Mouse (Mus musculus) heart, adult 2 months (tissue): Measurements from ENCODE around the gene Zfp12. TPM values are rescaled to one million over a fixed set of nuclear protein-coding genes. Genes with fewer than 3 reads are reported as not detected.

Experiments used
- DNase-seq, 2 experiments: peaks; one replicate each; pipeline ENCODE4 v3.0.0; 2021
- H3K27ac ChIP-seq: fragments of 200-600 bp; 2 replicates; pipeline ENCODE4 v1.8.1; 2022
- H3K27me3 ChIP-seq: fragments of 200-500 bp; 2 replicates; pipeline ENCODE4 v1.6.1; 2012; ENCODE audit warnings: mild to moderate bottlenecking, low read length, inconsistent platforms, mixed read lengths; ENCODE audit not compliant: control insufficient read depth, insufficient read depth
- H3K36me3 ChIP-seq: fragments of 200-500 bp; 2 replicates; pipeline ENCODE4 v1.6.1; 2012; ENCODE audit warnings: low read length, inconsistent platforms; ENCODE audit not compliant: control insufficient read depth, insufficient read depth
- H3K4me1 ChIP-seq: fragments of 200-500 bp; 2 replicates; pipeline ENCODE4 v1.6.1; 2011; ENCODE audit warnings: low read length; ENCODE audit not compliant: control insufficient read depth, insufficient read depth
- H3K4me3 ChIP-seq: fragments of 200-600 bp; 2 replicates; pipeline ENCODE4 v1.8.1; 2022
- H3K79me2 ChIP-seq: fragments of 200-500 bp; replicated peaks from 2 replicates; pipeline ENCODE4 v1.6.1; 2012; ENCODE audit warnings: mild to moderate bottlenecking, inconsistent platforms, low read length, moderate library complexity, mixed read lengths; ENCODE audit not compliant: control insufficient read depth, insufficient read depth
- H3K9ac ChIP-seq: fragments of 200-500 bp; 2 replicates; pipeline ENCODE4 v1.6.1; 2012; ENCODE audit warnings: low read depth, mild to moderate bottlenecking, control low read depth, inconsistent platforms, low read length, mixed read lengths
- CTCF ChIP-seq: fragments of 200-600 bp; IDR thresholded peaks from 2 replicates; pipeline ENCODE4 v1.8.1; 2022; ENCODE audit warnings: antibody characterized with exemption, mild to moderate bottlenecking, moderate library complexity
- EP300 ChIP-seq: fragments of 200-500 bp; IDR thresholded peaks from 2 replicates; pipeline ENCODE4 v1.6.1; 2011; ENCODE audit warnings: low read depth, low read length, control low read depth; ENCODE audit not compliant: insufficient read depth
- POLR2A ChIP-seq: fragments of 200-500 bp; IDR thresholded peaks from 2 replicates; pipeline ENCODE4 v1.6.1; 2011; ENCODE audit warnings: mild to moderate bottlenecking, low read depth, low read length, control low read depth; ENCODE audit not compliant: insufficient read depth
- WGBS: fragments of 180-500 bp; shearing (Covaris S2); methylation state at CpG from one replicate; pipeline ENCODE4 v1.1.7; 2018; 5-methylcytosine and 5-hydroxymethylcytosine counted together
- intact Hi-C: fragments of 180-260 bp; cut with DNase I; formaldehyde crosslinking; loops from one replicate; pipeline ENCODE4 v1.15.1; 2025
- polyA plus RNA-seq: library from polyadenylated mRNA; depleted of rRNA; stranded (reverse); fragments of >200 nt; gene quantifications from 2 replicates; pipeline ENCODE4 v1.2.3, GENCODE M21; 2012
- total RNA-seq, 2 experiments: library from RNA; stranded (reverse); gene quantifications; 2 replicates each; pipeline ENCODE4 v1.2.3; 2021

The Zfp12 gene
- total and polyA plus RNA-seq, 3 experiments: 6.7 to 8.2 (median 7.9) TPM

- Histone ChIP-seq H3K4me3 (no peak overlapping the region), H3K27me3 (no peaks in the 10 kb centered on the region), H3K9ac (no peak overlapping the region), H3K4me1 (no peaks in the 10 kb centered on the region), H3K36me3 (no peaks in the 10 kb centered on the region), H3K27ac (no peak overlapping the region), H3K79me2 (no peaks in the 10 kb centered on the region)
- TF ChIP-seq POLR2A (no peak), EP300 (no peak), CTCF (no peak)
- no peak for DNase-seq
- intact Hi-C loops: no loop called here
- WGBS: 50% methylated on average over 10 of the region's 10 CpGs
These were observed 44.3 kb downstream of the Zfp12 start for GRCm38 (mm10) chr5:143279247-143279646.

- no peak for DNase-seq
- H3K79me2 ChIP-seq: no peaks in the 10 kb centered on the region
- WGBS: 48% methylated on average over 6 of the region's 6 CpGs
- no peak for TF ChIP-seq EP300
- peak; percentile 14; the same call in 1 of the 2 replicates for TF ChIP-seq CTCF
- no peak overlapping the region for H3K4me3 ChIP-seq
- H3K9ac ChIP-seq: no peak overlapping the region
- no peaks in the 10 kb centered on the region for H3K36me3 ChIP-seq
- H3K27me3 ChIP-seq: peaks cover 6% of the 10 kb centered on the region
- no peak overlapping the region for H3K27ac ChIP-seq
- intact Hi-C loops: no loop called here
- H3K4me1 ChIP-seq: no peaks in the 10 kb centered on the region
These were observed 49.8 kb downstream of the Zfp12 start for GRCm38 (mm10) chr5:143284762-143285161.

GRCm38 (mm10) chr5:143287774-143288328 lies 52.9 kb downstream of the Zfp12 start:
- no peaks in the 10 kb centered on the region for H3K4me1 ChIP-seq
- 7% methylated on average over 48 of the region's 48 CpGs for WGBS
- TF ChIP-seq EP300: no peak
- no peak for TF ChIP-seq CTCF
- no peak for TF ChIP-seq POLR2A
- DNase-seq: no peak
- H3K36me3 ChIP-seq: no peaks in the 10 kb centered on the region
- H3K27me3 ChIP-seq: peaks cover 6% of the 10 kb centered on the region
- intact Hi-C loops: no loop called here
- H3K4me3 ChIP-seq: peak overlapping the region; percentile 23
- no peak overlapping the region for H3K9ac ChIP-seq
- no peaks in the 10 kb centered on the region for H3K79me2 ChIP-seq
- no peak overlapping the region for H3K27ac ChIP-seq

- no peak overlapping the region for H3K27ac ChIP-seq
- peaks cover 7% of the 10 kb centered on the region for H3K27me3 ChIP-seq
- no peak overlapping the region for H3K9ac ChIP-seq
- no peaks in the 10 kb centered on the region for H3K36me3 ChIP-seq
- WGBS: 27% methylated on average over 9 of the region's 9 CpGs
- H3K79me2 ChIP-seq: no peaks in the 10 kb centered on the region
- no peaks in the 10 kb centered on the region for H3K4me1 ChIP-seq
- no peak overlapping the region; the same call in 1 of the 2 replicates for H3K4me3 ChIP-seq
- no peak for TF ChIP-seq POLR2A
- no peak for TF ChIP-seq EP300
- no peak for DNase-seq
- intact Hi-C loops: no loop called here
These were observed 53.5 kb downstream of the Zfp12 start for GRCm38 (mm10) chr5:143288378-143288911.

GRCm38 (mm10) chr5:143289299-143289698 lies 54.3 kb downstream of the Zfp12 start:
- no peak for DNase-seq
- Histone ChIP-seq H3K27ac (no peak overlapping the region), H3K4me3 (no peak overlapping the region), H3K79me2 (no peaks in the 10 kb centered on the region), H3K9ac (no peak overlapping the region), H3K36me3 (no peaks in the 10 kb centered on the region), H3K4me1 (no peaks in the 10 kb centered on the region), H3K27me3 (peaks cover 10% of the 10 kb centered on the region)
- TF ChIP-seq CTCF: no peak
- no peak for TF ChIP-seq POLR2A
- TF ChIP-seq EP300: no peak
- intact Hi-C loops: no loop called here
- 77% methylated on average over 9 of the region's 9 CpGs for WGBS

GRCm38 (mm10) chr5:143292879-143293278 lies 57.9 kb downstream of the Zfp12 start:
- no peak overlapping the region for H3K27ac ChIP-seq
- H3K27me3 ChIP-seq: peaks cover 9% of the 10 kb centered on the region
- no peaks in the 10 kb centered on the region for H3K79me2 ChIP-seq
- no peaks in the 10 kb centered on the region for H3K36me3 ChIP-seq
- peaks cover 5% of the 10 kb centered on the region; the same call in 1 of the 2 replicates for H3K4me1 ChIP-seq
- no peak for TF ChIP-seq POLR2A
- TF ChIP-seq CTCF: no peak
- no peak for TF ChIP-seq EP300
- H3K4me3 ChIP-seq: no peak overlapping the region
- DNase-seq: no peak
- H3K9ac ChIP-seq: no peak overlapping the region
- WGBS: 11% methylated on average over 18 of the region's 19 CpGs
- intact Hi-C loops: loop anchor here (10.0 kb wide), 1 partner anchor 208 kb away; no protein-coding TSS in a partner anchor
